Mouse (Mus musculus) midbrain, postnatal 0 days (tissue): ENCODE results near the gene Krt86. TPM values are rescaled to one million over a fixed set of nuclear protein-coding genes. Genes with fewer than 3 reads are reported as not detected.
A peak's percentile ranks its signal among the peaks of the same experiment; 100 is the strongest.

Experiments used
- ATAC-seq: fragments of 200-750 bp; cut with Nextera tagmentation; 2 replicates; pipeline ENCODE4 v1.8.0; 2017; ENCODE audit warnings: moderate number of reproducible peaks, mild to moderate bottlenecking, moderate TSS enrichment, moderate library complexity; ENCODE audit not compliant: low FRiP score
- DNase-seq: peaks from one replicate; pipeline ENCODE4 v3.0.0-alpha.2; 2015; ENCODE audit warnings: low spot score
- H3K27ac ChIP-seq: fragments of 300-500 bp; sonication (generic); 2 replicates; pipeline ENCODE4 v1.5.1; 2014; ENCODE audit warnings: low read depth, mild to moderate bottlenecking, low read length, mixed read lengths
- H3K27me3 ChIP-seq: fragments of 300-500 bp; sonication (generic); 2 replicates; pipeline ENCODE4 v1.6.1; 2014; ENCODE audit warnings: low read length, control low read depth, mixed read lengths; ENCODE audit not compliant: insufficient read depth
- H3K36me3 ChIP-seq: fragments of 300-500 bp; sonication (generic); 2 replicates; pipeline ENCODE4 v1.6.1; 2014; ENCODE audit warnings: low read length, control low read depth, mixed read lengths; ENCODE audit not compliant: insufficient read depth
- H3K4me1 ChIP-seq: fragments of 300-500 bp; sonication (generic); 2 replicates; pipeline ENCODE4 v1.6.1; 2014; ENCODE audit warnings: mild to moderate bottlenecking, control low read depth, antibody characterized with exemption, low read length, mixed read lengths; ENCODE audit not compliant: insufficient read depth
- H3K4me2 ChIP-seq: fragments of 300-500 bp; sonication (generic); 2 replicates; pipeline ENCODE4 v1.6.1; 2014; ENCODE audit warnings: low read depth, mild to moderate bottlenecking, low read length, mixed read lengths; ENCODE audit not compliant: poor library complexity, severe bottlenecking
- H3K4me3 ChIP-seq: fragments of 300-500 bp; sonication (generic); 2 replicates; pipeline ENCODE4 v1.5.1; 2014; ENCODE audit warnings: low read depth, mild to moderate bottlenecking, low read length, moderate library complexity
- H3K9ac ChIP-seq: fragments of 300-500 bp; sonication (generic); replicated peaks from 2 replicates; pipeline ENCODE4 v1.6.1; 2014; ENCODE audit warnings: mild to moderate bottlenecking, low read length, moderate library complexity, mixed read lengths; ENCODE audit not compliant: poor library complexity, severe bottlenecking
- H3K9me3 ChIP-seq: fragments of 300-500 bp; sonication (generic); 2 replicates; pipeline ENCODE4 v1.6.1; 2016; ENCODE audit warnings: low read length, control low read depth
- CTCF ChIP-seq: IDR thresholded peaks from 2 replicates; pipeline ENCODE4 v1.5.1; 2016; ENCODE audit warnings: antibody characterized with exemption, mild to moderate bottlenecking
- WGBS: fragments of 180-500 bp; shearing (Covaris S2); extraction: QIAGEN DNeasy Blood & Tissue Kit; methylation state at CpG from one replicate; pipeline ENCODE4 v1.1.7; 2014; 5-methylcytosine and 5-hydroxymethylcytosine counted together
- polyA plus RNA-seq: library from polyadenylated mRNA; unstranded; fragments of >200 nt; fragmentation: Nextera tagmentation; extraction: Ambion mirVana; gene quantifications from 2 replicates; pipeline ENCODE4 v1.2.1, GENCODE M21; 2015
- total RNA-seq: library from RNA; depleted of rRNA; stranded (reverse); fragments of >200 nt; gene quantifications from 2 replicates; pipeline ENCODE4 v1.2.3, GENCODE M21; 2014; rRNA removed

The Krt86 gene
- total and polyA plus RNA-seq, 2 experiments from 2014 or later, result 0.17 to 0.38 TPM

- H3K4me3 ChIP-seq, result no peak overlapping the region
- H3K27me3 ChIP-seq, result no peaks in the 10 kb centered on the region
- H3K36me3 ChIP-seq, result no peaks in the 10 kb centered on the region
- no peak for ATAC-seq
- WGBS, result 18% methylated on average over 2 of the region's 2 CpGs
- H3K27ac ChIP-seq, result no peak overlapping the region
- no peak overlapping the region for H3K4me2 ChIP-seq
- TF ChIP-seq CTCF, result peak; percentile 95
- H3K9me3 ChIP-seq, result no peaks in the 10 kb centered on the region
- peak; percentile 88 for DNase-seq
- no peak overlapping the region for H3K9ac ChIP-seq
- no peaks in the 10 kb centered on the region for H3K4me1 ChIP-seq
These were observed 46.5 kb downstream of the Krt86 start for GRCm38 (mm10) chr15:101519792-101520191.

GRCm38 (mm10) chr15:101522556-101523232, 49.4 kb downstream of the Krt86 start:
- Histone ChIP-seq H3K9ac (no peak overlapping the region), H3K36me3 (no peaks in the 10 kb centered on the region), H3K27me3 (no peaks in the 10 kb centered on the region), H3K4me3 (no peak overlapping the region), H3K27ac (no peak overlapping the region), H3K9me3 (no peaks in the 10 kb centered on the region), H3K4me2 (no peak overlapping the region), H3K4me1 (no peaks in the 10 kb centered on the region)
- DNase-seq (no peak), ATAC-seq (no peak)
- no peak for TF ChIP-seq CTCF
- WGBS, result 86% methylated on average over 4 of the region's 4 CpGs

Other genes with a start within 250 kb of the Krt86 start
- 6.3 and 7.7 TPM in 2 replicates for gene Grasp, start 249.3 kb upstream of the Krt86 start, total RNA-seq
- 1.8 and 1.9 TPM in 2 replicates for gene Grasp, start 249.3 kb upstream of the Krt86 start, polyA plus RNA-seq
- 6.9 and 7.7 TPM in 2 replicates for gene Nr4a1, start 219.2 kb upstream of the Krt86 start, total RNA-seq
- gene Nr4a1, start 219.2 kb upstream of the Krt86 start, polyA plus RNA-seq, result 6.9 and 7.0 TPM in 2 replicates
- gene Atg101, start 189.2 kb upstream of the Krt86 start, total RNA-seq, result 33.5 and 61.1 TPM in 2 replicates
- 74.2 and 75.6 TPM in 2 replicates for gene Atg101, start 189.2 kb upstream of the Krt86 start, polyA plus RNA-seq
- gene 6030408B16Rik, start 180.3 kb upstream of the Krt86 start, total RNA-seq, result not detected in 2 replicates
- 0.22 and 0.33 TPM in 2 replicates for gene 6030408B16Rik, start 180.3 kb upstream of the Krt86 start, polyA plus RNA-seq
- 0.09 and 1.0 TPM in 2 replicates for gene Krt80, start 103.3 kb upstream of the Krt86 start, total RNA-seq
- 0.16 and 0.33 TPM in 2 replicates for gene Krt80, start 103.3 kb upstream of the Krt86 start, polyA plus RNA-seq
- gene Krt7, start 62.4 kb upstream of the Krt86 start, total RNA-seq, result 0.49 and 0.52 TPM in 2 replicates
- 0.20 and 0.82 TPM in 2 replicates for gene Krt7, start 62.4 kb upstream of the Krt86 start, polyA plus RNA-seq
- 0.76 and 1.2 TPM in 2 replicates for gene Krt87, start 34.7 kb upstream of the Krt86 start, total RNA-seq
- gene Krt87, start 34.7 kb upstream of the Krt86 start, polyA plus RNA-seq, result 0.76 and 0.84 TPM in 2 replicates
- not detected in 2 replicates for gene Krt88, start 25.7 kb upstream of the Krt86 start, total RNA-seq
- not detected in 2 replicates for gene Krt88, start 25.7 kb upstream of the Krt86 start, polyA plus RNA-seq
- 0.28 and 0.49 TPM in 2 replicates for gene Krt81, start 9.7 kb upstream of the Krt86 start, total RNA-seq
- 0.17 TPM in 1 of 2 replicates, not detected in the other for gene Krt81, start 9.7 kb upstream of the Krt86 start, polyA plus RNA-seq
- not detected in 2 replicates for gene Krt83, start 18.0 kb downstream of the Krt86 start, total RNA-seq
- gene Krt83, start 18.0 kb downstream of the Krt86 start, polyA plus RNA-seq, result not detected in 2 replicates
- not detected in 2 replicates for gene Gm49425, start 43.8 kb downstream of the Krt86 start, total RNA-seq
- not detected in 2 replicates for gene Gm49425, start 43.8 kb downstream of the Krt86 start, polyA plus RNA-seq
- gene Krt84, start 59.3 kb downstream of the Krt86 start, total RNA-seq, result not detected in 2 replicates
- gene Krt84, start 59.3 kb downstream of the Krt86 start, polyA plus RNA-seq, result not detected in 2 replicates
- gene Krt82, start 77.2 kb downstream of the Krt86 start, total RNA-seq, result not detected in 2 replicates
- gene Krt82, start 77.2 kb downstream of the Krt86 start, polyA plus RNA-seq, result not detected in 2 replicates
- 0.09 TPM in 1 of 2 replicates, not detected in the other for gene Krt90, start 89.5 kb downstream of the Krt86 start, total RNA-seq
- gene Krt90, start 89.5 kb downstream of the Krt86 start, polyA plus RNA-seq, result 0.41 and 0.50 TPM in 2 replicates
- gene Krt75, start 100.4 kb downstream of the Krt86 start, total RNA-seq, result 0.05 TPM in 1 of 2 replicates, not detected in the other
- gene Krt75, start 100.4 kb downstream of the Krt86 start, polyA plus RNA-seq, result 0.12 TPM in 2 replicates
- not detected in 2 replicates for gene Gm5414, start 154.7 kb downstream of the Krt86 start, total RNA-seq
- gene Gm5414, start 154.7 kb downstream of the Krt86 start, polyA plus RNA-seq, result not detected in 2 replicates
- gene Gm5478, start 173.9 kb downstream of the Krt86 start, total RNA-seq, result not detected in 2 replicates
- gene Gm5478, start 173.9 kb downstream of the Krt86 start, polyA plus RNA-seq, result not detected in 2 replicates
- gene Krt6b, start 206.8 kb downstream of the Krt86 start, total RNA-seq, result not detected in 2 replicates
- 0.07 TPM in 1 of 2 replicates, not detected in the other for gene Krt6b, start 206.8 kb downstream of the Krt86 start, polyA plus RNA-seq
- not detected in 2 replicates for gene Krt6a, start 220.8 kb downstream of the Krt86 start, total RNA-seq
- not detected in 2 replicates for gene Krt6a, start 220.8 kb downstream of the Krt86 start, polyA plus RNA-seq
- gene Krt5, start 239.4 kb downstream of the Krt86 start, total RNA-seq, result 6.4 TPM in 1 of 2 replicates, not detected in the other
- 0.14 TPM in 1 of 2 replicates, not detected in the other for gene Krt5, start 239.4 kb downstream of the Krt86 start, polyA plus RNA-seq